Mouse (Mus musculus): ENCODE data around the gene Zfp385a. TPM values are rescaled to one million over a fixed set of nuclear protein-coding genes. Genes with fewer than 3 reads are reported as not detected.

Gene Zfp385a
- total RNA-seq, 2 experiments from 2014 or later = 39.3 to 45.7 TPM

DNA sequence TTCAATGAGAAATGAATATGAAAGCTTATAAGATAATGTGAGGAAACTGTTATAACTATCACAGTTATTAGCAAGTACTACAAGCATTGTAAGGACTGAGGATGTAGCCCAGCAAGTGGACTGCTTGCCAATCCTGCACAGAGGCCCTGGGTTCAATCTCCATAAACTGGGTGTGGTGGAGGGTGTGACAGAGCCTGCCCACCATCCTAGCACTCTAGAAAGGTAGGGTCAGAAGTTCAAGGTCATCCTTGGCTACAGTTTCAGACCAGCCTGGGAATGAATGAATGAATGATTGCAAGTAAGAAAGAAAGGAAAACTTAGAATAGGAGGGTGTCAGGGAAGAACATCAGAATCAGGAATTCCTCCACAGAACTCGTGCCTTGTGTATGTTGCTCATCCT is 23.9 kb upstream of the Zfp385a start:
- no peak for DNase-seq

DNA sequence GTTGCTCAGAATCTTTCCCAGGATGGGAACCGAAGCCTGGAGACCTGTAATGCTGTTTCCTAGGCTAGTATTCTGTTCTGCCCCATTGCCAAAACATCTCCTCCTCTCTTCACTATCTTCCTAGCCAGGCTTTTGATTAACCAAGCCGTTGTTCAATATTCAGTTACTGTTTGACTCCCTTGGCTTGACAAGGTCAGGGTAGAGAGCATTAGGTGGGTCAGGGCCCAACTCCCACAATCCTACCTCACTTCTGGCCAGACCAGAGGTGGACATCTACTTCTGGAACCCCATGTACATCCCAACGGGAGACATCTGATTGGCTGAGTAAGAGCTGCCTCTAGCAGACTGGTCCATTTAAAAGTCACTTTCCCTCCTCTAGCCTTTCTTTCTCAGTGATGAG is 23.1 kb upstream of the Zfp385a start:
- DNase-seq = no peak

DNA sequence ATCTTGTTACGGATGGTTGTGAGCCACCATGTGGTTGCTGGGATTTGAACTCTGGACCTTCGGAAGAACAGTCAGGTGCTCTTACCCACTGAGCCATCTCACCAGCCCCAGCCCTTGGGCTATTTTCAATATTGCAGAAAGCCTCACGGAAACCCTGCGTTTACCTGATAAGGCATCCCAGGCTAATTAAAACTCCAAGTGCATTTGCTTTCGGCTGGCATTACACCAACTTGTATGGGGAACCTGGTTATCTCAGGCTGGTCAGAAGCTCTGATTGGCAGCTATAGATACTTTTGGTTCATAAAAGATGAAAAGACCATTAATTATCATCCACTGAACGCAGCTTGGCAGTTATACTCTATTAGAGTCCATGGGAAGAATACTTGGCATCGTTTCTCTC is 22.4 kb upstream of the Zfp385a start:
- DNase-seq = no peak

DNA sequence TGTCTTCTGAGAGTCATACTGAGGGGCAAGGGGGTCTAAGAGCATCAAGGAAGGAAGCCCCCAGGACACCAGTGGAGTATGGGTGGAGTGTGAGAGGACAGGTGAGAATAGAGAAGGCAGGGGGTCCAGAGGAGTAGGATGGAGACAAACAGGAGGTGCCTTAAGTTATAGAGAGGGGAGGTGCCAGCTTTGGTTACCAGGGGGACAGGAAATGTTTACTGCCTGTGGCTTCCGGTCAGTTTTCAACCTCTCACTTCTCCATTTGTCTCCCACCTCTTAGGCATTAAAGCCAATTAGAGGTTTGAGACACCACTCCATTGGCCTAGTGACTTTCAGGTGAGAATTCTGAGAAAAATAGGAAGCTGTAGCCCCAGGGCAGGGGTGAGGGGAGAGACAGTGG is 21.4 kb upstream of the Zfp385a start:
- DNase-seq = no peak

DNA sequence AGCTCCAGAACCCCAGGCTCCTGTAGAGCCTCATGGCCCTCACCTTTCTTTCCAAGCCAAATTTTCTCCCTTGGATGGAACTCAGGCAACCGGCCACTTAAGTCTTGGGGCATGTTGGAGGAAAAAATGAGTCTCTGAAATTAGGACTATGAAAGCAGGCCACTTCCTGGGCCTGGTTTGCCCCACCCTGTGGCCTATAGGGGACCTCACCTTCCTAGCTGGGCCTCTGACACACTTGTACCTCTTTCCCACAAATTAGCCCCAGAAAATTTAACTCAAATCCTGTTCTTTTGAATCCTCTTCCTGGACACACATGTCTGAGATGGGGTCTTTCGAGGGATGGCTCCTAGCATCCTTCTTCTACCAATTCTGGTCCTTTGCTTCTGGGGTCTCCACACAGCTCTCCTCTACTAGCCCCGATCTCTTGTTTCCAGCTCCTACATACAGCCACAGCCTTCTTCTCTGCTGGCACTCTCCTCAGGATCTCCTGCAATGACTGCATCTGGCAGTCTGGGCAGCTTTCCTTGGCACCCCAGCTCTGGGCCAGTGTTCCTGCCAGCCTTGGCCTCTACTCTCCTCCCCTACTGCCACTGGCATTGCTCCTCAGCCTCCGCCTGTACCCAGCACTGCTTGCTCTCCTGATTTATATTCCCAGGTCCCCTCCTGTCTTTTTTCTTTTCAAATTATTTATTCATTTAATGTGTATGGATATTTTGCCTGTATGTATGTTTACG is 20.1 kb upstream of the Zfp385a start:
- DNase-seq = peak; percentile 68

GRCm38 (mm10) chr15:103359122-103359510 is 19.2 kb upstream of the Zfp385a start:
- DNase-seq = no peak

- no peak for DNase-seq
Observed at GRCm38 (mm10) chr15:103358278-103359121, 18.6 kb upstream of the Zfp385a start.

DNA sequence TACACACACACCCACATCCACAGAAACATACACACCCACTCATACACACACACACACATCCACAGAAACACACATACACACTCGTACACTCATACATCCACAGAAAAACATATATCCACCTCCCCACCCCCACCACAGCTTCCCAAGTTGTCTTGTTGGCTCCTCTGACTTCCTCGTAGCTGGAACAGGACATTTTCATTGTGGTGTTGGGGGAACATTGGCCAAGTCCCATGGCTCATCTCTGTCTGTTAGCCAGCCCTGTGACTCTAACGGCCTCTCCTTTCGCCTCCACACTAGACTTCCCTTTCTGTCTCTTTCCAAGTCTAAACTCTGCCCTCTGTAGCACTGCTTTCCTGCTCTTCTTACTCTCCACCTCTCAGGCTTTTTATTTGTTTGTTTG is 17.9 kb upstream of the Zfp385a start:
- no peak for DNase-seq

DNA sequence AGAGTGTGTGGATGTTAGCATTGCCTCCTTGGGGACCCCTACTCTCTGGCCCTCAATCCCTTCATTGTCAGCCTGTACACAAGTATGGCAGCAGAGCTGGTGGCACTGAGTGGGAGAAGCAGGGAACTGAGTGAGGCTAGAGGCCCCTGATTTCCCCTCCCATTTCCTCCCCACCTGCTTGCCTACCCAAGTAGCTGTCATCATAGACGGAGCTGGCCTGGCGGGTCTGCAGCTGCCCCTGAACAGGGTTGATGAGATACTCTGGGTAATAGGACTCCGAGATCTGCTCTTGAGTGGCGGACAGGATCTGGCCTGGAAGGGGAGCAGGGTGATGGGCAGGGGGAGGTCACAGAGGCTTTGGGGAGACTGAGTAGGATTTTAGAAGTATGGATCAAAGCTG is 16.2 kb upstream of the Zfp385a start:
- DNase-seq = no peak

- no peak for DNase-seq
Observed at GRCm38 (mm10) chr15:103355420-103355819, 15.5 kb upstream of the Zfp385a start.

GRCm38 (mm10) chr15:103354690-103355089 is 14.8 kb upstream of the Zfp385a start:
- no peak for DNase-seq

DNA sequence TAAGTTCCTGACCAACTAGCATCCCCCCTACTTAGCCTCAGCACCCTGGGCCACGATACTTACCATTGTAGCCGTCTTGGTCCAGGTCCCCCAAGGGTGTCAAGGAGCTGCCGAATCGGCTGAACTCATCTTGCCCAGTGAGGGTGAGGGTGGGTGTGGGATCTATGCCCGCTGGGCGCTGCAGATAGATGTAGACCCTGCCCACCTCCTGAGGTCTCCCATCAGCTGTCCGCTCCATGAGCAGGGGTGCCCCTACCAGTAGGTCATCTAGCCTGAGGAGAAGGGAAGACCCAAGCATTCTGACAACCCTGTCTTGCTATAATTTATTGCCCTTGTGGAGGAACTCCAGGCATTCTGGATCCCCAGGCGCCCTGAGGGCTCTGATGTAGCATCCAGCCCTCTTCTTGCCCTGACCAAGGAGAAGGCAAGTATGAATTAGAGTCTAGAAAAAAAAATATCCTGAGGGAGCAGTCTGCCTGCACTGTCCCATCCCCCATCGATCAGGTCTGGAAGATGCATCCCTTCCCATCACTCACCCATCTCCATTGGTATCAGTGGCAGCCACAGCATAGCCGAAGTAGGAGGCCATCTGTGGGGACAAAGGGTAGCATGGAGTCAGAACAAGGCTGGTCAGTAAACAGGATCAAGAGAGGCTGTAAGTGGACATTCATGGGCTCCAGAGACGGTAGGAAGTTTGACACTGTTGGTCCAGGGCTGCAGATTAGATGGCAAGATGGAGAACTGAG is 13.8 kb upstream of the Zfp385a start:
- DNase-seq = no peak

- peak; percentile 59 for DNase-seq
Observed at GRCm38 (mm10) chr15:103352856-103353255, 13.0 kb upstream of the Zfp385a start.

GRCm38 (mm10) chr15:103347275-103347684 is 7.4 kb upstream of the Zfp385a start:
- peak; percentile 65 for DNase-seq

- no peak for DNase-seq
Observed at GRCm38 (mm10) chr15:103345789-103346188, 5.9 kb upstream of the Zfp385a start.

GRCm38 (mm10) chr15:103343556-103343955 is 3.7 kb upstream of the Zfp385a start:
- no peak for DNase-seq

DNA sequence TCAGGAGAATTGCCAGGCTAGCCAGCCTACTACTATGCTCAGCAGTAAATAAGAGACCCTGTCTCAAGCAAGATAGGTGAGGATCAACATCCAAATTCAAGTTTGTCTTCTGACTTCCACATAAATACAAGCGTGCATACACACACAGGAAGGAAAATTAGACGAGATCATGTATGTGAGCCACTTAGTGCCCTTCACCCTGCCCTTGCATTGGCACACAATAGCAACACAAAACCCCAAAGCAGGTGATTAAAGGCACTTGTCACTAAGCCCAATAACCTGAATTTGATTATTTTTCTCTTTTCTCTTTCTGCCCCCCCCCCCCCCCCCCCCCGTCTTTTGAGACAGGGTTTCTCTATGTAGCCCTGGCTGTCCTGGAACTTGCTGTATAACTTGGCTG is 3.1 kb upstream of the Zfp385a start:
- DNase-seq = no peak

GRCm38 (mm10) chr15:103342415-103342814 is 2.5 kb upstream of the Zfp385a start:
- DNase-seq = peak; percentile 64

DNA sequence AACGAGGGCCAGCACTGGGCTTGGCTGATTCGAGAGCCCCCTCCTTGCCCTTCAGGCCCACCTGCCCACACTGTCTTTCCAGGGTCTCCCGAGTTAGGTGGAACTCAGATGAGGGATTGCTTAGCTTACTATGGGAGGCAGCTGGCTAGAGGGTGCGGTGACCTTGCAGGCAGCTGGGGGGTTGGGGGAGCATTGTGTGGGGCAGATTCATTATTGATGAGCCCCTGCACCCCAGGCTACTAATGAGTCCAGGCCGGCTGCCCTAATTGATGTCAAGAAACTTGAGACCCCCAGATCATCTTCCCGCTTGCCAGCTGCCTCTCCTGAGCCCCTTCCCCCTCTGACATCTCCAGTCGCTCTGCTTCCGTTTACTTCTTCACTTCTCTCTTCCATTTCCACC is 1.7 kb upstream of the Zfp385a start:
- no peak for DNase-seq

DNA sequence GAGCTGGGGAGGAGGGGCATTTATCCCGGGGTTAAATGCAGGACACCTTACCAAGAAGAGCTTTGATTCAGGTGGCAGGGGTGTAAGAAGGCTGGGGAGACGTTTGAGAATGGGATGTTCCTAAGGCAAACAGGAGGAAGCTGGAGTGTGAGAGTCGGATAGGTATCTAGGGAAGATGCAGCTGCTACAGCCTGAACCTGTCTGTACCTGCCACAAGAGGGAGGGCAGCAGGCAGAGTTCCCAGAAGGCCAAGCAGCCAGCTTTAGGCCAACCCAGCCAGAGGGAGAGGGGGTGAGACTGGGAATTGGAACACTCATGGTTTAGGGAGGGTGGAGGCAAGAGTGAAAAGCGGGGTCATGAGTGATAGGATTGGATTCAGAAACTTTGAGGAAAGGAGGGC is 893 bp upstream of the Zfp385a start:
- no peak for DNase-seq

DNA sequence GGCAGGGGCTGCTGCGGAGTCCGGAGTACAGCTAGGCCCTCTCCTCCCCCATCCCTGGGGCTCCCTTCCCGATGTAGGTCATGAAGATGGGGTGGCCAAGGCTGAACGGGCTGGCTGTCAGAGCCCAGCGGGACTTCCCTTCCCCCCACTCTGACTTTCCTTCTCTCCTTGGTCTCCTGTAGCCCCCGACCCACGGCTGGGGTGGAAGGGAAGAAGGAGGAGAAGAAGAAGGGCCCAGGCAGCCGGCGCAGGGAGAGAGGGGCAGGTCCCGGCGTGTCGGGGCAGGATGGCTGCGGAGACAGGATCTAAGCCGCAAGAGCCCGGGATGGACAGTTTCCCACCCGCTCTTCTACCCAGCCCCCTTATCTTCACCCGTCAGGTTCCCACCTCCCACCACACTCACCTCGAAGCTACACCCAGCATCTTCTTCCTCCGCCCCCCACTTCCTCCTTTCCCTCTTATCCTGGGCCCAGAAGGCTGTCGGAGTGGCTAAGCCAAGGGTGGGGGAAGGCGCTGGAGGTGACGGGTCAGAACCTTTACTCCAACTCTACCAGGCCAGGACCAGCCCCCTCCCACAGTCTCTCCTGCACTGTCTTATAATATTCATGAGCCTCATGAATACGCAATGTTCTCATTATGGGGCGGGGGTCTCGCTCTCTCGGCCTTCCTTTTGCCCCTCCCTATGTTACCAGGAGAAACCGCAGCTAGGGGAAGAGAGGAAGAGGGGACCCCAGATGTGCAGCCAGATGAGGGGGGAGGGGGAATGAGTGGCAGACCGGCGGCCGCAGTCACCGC is 530 bp downstream of the Zfp385a start:
- no peak for DNase-seq

DNA sequence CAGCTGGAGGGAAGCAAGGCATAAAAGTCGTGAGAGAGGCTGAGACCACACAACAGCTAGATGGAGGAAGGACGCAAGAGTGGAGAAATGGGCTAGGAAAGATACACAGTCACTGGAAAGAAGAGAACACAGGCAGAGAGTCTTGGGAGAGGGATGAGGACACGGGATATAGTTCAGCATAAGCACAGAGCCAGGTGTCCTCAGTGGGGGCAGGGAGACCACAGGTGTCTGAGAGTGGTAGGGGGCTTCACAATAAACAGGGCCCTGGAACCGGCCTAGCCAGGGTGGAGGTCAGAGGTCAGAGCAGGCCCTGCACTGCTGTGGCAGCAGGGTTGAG is 1.1 kb downstream of the Zfp385a start:
- no peak for DNase-seq

Measured in gastrocnemius, postnatal 10 days (tissue).